Mouse (Mus musculus): ENCODE measurements around the gene Yju2.

Gene Yju2

DNA sequence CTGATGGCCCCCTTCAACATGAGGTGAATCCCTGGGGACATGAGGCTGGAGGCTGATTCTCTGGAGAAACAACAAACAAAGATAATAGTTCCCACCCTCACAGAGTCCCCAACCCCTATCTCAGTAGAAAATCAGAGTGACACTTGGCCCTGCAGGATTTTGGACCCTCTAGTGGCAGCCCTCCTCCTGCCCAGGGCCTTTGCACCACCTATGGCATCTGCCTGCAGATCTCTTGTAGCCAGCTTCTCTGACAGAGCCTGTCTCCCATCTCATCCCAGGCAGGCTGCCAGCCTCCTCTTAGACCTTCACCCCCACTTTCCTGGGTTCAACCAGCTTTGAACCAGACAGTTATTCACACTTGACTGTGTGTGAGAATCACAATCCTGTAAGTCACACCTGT is 1.9 kb downstream of the Yju2 start:
- DNase-seq (ENCODE audit: low spot score in 2 of 2) = no peak

- DNase-seq (ENCODE audit: low spot score in 2 of 2) = no peak
Observed at GRCm38 (mm10) chr17:55961631-55962030, 2.7 kb downstream of the Yju2 start.

DNA sequence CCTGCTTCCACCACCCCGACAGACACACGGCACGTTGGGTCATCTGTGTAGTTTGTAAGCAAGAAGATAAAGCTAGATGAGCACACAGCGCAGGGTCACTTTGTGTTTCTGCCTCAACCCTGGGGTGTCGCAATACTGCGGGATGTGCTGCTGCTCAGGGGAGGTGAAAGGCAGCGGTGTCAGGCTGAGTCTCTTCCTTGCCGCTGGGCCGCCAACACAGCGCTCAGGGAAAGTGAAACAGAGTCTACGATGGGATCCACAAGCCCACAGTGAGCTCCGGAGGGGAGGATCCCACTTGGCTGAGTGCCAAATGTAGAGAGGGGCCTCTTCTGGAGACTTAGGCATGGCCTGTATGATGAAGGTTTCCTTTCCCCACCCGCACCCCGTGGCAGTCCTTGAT is 4.3 kb downstream of the Yju2 start:
- no peak for DNase-seq (ENCODE audit: low spot score in 2 of 2)

DNA sequence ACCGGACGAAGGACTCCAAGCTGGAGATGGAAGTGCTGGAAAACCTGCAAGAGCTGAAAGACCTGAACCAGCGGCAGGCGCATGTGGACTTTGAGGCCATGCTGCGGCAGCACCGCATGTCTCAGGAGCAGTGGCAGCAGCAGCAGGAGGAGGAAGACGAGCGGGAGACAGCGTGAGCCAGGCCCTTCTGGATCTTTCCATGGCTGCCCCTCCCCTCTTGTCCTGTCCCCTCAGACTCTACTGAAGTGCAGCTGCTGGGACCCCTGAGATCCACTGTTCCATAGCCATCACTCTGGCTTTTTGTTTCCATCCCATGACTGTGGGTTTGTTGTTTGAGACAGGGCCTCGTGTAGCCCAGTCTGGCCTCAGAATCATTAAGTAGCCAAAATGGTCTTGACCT is 5.6 kb downstream of the Yju2 start:
- no peak for DNase-seq (ENCODE audit: low spot score in 2 of 2)

DNA sequence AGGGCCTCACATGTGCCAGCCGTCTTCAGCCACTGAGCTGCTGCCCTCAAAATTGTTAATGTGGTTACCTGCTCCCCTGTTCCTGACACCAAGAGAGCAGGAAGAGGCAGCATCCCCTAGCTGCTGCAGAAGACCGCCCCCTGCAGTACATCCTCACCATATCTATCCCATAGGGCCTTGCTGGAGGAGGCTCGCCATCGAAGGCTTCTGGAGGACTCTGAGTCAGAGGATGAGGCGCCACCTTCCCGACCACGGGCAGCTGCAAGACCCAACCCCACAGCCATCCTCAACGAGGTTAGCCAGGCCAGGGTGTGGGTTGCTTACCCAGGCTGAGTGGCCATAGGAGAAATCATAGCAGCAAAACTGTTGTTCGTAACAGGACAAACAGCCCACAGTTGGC is 6.1 kb downstream of the Yju2 start:
- DNase-seq (ENCODE audit: low spot score in 2 of 2) = no peak

DNA sequence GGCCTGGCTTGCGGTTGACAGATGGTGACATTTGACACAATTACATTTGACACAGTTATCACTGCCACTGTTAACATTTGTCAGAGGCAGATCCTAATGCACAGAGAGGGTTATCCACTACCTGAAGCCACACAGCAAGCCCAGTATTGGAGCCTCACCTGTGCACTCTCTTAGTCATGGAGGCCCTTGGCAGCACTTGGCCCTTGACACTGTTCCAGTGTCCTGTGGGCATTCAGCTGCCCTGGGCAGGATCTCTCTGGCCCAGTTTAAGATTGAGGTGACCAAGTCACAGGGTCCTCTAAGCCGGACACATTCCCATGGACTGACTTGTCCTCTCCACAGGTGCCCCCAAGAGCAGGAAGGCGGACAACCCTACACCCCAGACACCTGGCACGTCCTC is 8.3 kb downstream of the Yju2 start:
- DNase-seq (ENCODE audit: low spot score in 2 of 2) = no peak

DNA sequence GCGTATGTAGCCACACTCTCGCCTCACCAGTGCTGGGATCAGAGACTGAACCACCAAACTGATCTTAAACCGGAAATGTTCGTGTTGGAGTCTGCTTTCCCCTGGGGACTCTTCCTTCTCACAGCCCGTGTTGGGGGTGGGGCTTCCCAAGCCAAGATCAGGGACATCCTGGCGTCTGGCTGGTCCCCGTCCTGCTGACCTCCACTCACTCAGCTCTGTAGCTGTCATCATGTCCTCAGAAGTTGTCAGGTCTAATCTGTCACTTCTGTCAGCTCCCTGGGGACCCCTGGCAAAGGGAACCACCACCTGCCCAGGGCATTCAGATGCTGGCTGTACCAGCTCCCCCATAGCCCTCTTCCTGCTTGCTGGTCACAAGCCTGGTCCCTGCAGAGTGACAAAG is 9.3 kb downstream of the Yju2 start:
- no peak for DNase-seq (ENCODE audit: low spot score in 2 of 2)

DNA sequence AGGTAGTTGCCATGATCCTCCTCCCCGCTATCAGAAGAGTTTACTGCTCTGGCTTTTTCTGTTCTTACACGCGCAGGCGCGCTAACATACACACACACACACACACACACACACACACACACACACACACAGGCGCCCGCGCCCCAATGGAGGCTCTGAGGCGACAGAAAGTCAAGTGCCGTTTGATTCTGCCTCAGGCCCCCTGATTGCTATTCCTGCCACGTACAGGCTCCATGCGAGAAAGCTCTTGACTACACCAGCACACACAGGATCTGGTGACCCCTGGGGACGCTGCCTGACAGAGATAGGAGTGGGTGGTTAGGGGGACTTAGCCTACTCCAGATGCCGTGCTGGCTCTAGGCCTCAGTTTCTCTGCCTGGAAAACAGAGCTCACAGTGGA is 10.7 kb downstream of the Yju2 start:
- peak in 1 of 2 experiments; percentile 54 for DNase-seq (ENCODE audit: low spot score in 2 of 2)

DNA sequence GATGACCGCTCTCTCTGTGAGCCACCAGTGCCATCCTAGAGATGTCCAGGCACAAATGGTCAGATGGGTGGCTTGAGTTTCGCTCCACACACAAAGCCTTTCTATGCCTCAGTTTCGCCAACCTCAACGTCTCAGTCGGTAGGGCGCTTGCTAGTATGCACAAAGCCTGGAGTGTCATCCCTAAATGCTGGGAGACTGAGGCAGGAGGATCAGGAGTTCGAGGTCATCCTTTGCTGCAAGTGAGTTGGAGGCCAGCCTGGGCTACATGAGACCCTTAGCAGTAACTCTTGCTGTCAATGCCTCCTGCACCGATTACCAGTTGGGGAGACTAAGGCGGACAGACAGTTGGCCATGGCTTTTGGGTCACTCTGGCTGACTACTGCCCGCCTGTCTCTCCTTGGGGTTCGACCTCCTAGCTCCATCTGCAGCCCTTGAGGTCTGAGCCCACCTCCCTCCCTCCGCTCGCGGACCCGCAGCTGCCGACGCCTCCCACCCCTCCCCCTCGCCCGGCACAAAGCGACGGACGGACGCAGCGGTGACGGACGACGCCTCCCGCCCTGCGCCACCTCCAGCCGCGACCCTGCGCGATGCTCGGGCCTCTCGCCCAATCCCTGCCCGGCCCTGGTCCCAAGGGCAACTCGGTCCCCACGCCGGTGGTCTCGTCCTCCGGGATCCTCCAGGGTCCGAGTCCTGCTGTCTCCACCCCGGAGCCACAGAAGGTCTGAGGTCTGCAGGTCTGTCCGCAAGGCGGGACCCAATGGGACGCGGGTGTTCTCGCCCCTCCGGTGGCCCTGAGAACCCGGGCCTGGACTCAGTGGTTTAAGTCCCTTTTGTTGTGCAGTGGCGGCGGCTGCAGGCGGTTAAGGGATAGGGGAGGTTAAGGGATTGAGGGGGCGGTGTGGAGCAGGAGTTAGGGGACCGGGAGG is 11.3 kb downstream of the Yju2 start, which contains the start of gene Shd:
TSS of gene Shd (plus strand) at position 502 of the 926 bp plus-strand sequence.
- peak in 1 of 2 experiments; percentile 36 for DNase-seq (ENCODE audit: low spot score in 2 of 2)

DNA sequence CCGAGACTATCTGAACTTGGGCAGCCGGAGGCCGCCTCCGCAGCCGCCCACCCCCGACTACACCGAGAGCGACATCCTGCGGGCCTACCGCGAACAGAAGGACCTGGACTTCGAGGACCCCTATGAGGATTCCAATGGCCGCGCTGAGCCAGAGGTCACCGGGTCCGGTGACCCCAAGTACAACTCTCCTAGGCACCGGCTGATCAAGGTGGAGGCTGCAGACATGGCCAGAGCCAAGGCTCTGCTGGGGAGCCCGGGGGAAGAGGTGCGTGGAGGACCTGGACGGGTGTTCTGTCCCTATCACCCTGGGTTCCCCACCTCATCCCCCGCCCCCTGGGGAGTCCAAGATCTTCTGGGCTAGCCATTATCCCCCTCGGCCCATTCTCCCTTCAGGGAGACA is 12.6 kb downstream of the Yju2 start:
- no peak for DNase-seq (ENCODE audit: low spot score in 2 of 2)

GRCm38 (mm10) chr17:55976255-55976862 is 17.5 kb downstream of the Yju2 start:
- peak; percentile 68 to 77 for DNase-seq (ENCODE audit: low spot score in 2 of 2)

GRCm38 (mm10) chr17:55977301-55977700 is 18.4 kb downstream of the Yju2 start:
- DNase-seq (ENCODE audit: low spot score in 2 of 2) = no peak

GRCm38 (mm10) chr17:55986030-55986961 is 27.4 kb downstream of the Yju2 start, which contains the start of gene Fsd1:
Gene Fsd1 (plus strand): TSS chr17:55986509.
- peak; percentile 82 to 88 for DNase-seq (ENCODE audit: low spot score in 2 of 2)

- no peak for DNase-seq (ENCODE audit: low spot score in 2 of 2)
Observed at GRCm38 (mm10) chr17:55990278-55990898, 31.5 kb downstream of the Yju2 start.

DNA sequence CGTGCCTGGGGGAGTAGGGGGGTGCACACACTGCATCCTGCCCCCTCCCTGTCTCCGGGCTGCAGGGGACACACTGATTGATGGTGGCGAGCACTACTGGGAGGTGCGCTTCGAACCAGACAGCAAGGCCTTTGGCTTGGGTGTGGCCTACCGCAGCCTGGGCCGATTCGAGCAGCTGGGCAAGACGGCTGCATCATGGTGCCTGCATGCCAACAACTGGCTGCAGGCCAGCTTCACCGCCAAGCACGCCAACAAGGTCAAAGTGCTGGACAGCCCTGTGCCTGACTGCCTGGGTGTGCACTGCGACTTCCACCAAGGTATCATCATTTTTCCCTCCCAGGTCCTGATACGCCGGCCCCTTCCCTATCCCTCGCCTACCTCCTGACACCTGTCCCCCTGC is 37.1 kb downstream of the Yju2 start:
- DNase-seq (ENCODE audit: low spot score in 2 of 2) = no peak

GRCm38 (mm10) chr17:55999794-56000499 is 41.0 kb downstream of the Yju2 start:
- DNase-seq (ENCODE audit: low spot score in 2 of 2) = no peak

- DNase-seq (ENCODE audit: low spot score in 2 of 2) = no peak
Observed at GRCm38 (mm10) chr17:56003000-56003399, 44.1 kb downstream of the Yju2 start.

DNA sequence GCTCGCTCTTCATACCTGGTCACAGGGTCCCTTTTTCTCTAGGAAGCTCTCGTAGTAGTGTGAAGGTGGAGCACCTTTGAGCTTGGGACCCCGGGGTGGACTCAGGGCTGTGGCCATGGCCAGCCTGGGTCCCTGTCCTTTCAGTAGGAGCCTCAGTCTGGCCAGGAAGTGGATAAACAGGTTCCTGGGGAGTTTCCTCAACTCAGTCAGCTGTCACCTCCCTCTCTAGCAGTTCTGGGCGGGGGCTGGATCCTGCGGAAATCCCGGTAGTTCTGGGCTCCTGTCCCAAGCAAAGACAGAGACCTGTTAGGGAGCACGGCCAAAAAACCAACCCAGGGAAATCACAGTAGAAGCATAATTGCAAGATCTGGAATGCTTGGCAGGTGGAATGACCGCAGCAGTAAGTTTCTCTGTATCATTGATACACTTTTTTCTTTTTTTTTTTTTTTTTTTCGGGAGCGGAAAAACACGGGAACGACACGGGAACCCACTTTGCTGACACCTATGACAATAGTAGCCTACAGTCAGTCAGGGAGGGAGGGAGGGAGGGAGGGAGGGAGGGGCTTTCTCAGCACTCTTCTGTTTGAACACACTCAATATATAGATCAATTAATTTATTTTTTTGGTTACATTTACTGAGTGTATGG is 46.6 kb downstream of the Yju2 start, which contains the start of the genes Stap2 and Mpnd:
TSS of gene Stap2 (minus strand) at position 170 of the 647 bp plus-strand sequence.
TSS of gene Mpnd (plus strand) at position 297 of the 647 bp plus-strand sequence.
- no peak for DNase-seq (ENCODE audit: low spot score in 2 of 2)

DNA sequence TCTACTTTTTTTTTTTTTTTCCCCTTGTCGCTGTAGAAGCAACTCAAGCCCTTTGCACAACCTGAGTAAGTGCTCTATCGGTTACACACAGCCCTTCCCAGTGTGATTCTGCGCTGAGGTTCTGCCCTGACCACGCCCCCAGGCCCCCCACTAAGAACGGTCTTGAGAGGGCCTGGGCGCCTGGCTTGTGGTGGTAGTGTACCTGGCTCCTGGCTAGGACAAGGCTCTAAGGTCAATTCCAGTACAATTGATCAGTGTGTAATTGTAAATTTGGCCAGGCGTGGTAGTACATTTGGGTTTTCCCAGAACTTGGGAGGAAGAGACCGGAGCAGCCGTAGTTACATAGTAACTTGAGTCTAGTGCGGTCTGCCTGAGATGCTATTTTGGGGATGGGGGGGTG is 48.1 kb downstream of the Yju2 start:
- no peak for DNase-seq (ENCODE audit: low spot score in 2 of 2)

Data from frontal cortex, postnatal 36 days (tissue).